Mouse (Mus musculus) embryonic facial prominence, embryonic 14.5 days (tissue): ENCODE data around the gene Ahdc1. TPM values are rescaled to one million over a fixed set of nuclear protein-coding genes. Genes with fewer than 3 reads are reported as not detected.
A peak's percentile ranks its signal among the peaks of the same experiment; 100 is the strongest.

ENCODE experiments used
- ATAC-seq: fragments of 200-750 bp; cut with Nextera tagmentation; 2 replicates; pipeline ENCODE4 v1.8.0; 2017; ENCODE audit warnings: low read depth, moderate number of reproducible peaks, moderate TSS enrichment
- DNase-seq: peaks from one replicate; pipeline ENCODE4 v3.0.0-alpha.2; 2015; ENCODE audit warnings: low spot score
- H3K27ac ChIP-seq: fragments of 300-500 bp; sonication (generic); replicated peaks from 2 replicates; pipeline ENCODE4 v1.5.1; 2014; ENCODE audit warnings: low read depth, mild to moderate bottlenecking, low read length, moderate library complexity
- H3K27me3 ChIP-seq: fragments of 300-500 bp; sonication (generic); replicated peaks from 2 replicates; pipeline ENCODE4 v1.6.1; 2014; ENCODE audit warnings: low read length; ENCODE audit not compliant: control insufficient read depth, insufficient read depth
- H3K36me3 ChIP-seq: fragments of 300-500 bp; sonication (generic); 2 replicates; pipeline ENCODE4 v1.6.1; 2014; ENCODE audit warnings: low read length, mixed read lengths; ENCODE audit not compliant: control insufficient read depth, insufficient read depth
- H3K4me1 ChIP-seq: fragments of 300-500 bp; sonication (generic); 2 replicates; pipeline ENCODE4 v1.6.1; 2014; ENCODE audit warnings: antibody characterized with exemption, low read length; ENCODE audit not compliant: control insufficient read depth, insufficient read depth
- H3K4me2 ChIP-seq: fragments of 300-500 bp; sonication (generic); 2 replicates; pipeline ENCODE4 v1.6.1; 2014; ENCODE audit warnings: low read depth, mild to moderate bottlenecking, low read length, moderate library complexity, mixed read lengths
- H3K4me3 ChIP-seq: fragments of 300-500 bp; sonication (generic); 2 replicates; pipeline ENCODE4 v1.5.1; 2014; ENCODE audit warnings: low read depth, mild to moderate bottlenecking, low read length
- H3K9ac ChIP-seq: fragments of 300-500 bp; sonication (generic); 2 replicates; pipeline ENCODE4 v1.6.1; 2014; ENCODE audit warnings: low read depth, mild to moderate bottlenecking, low read length, moderate library complexity, mixed read lengths
- H3K9me3 ChIP-seq: fragments of 300-500 bp; sonication (generic); 2 replicates; pipeline ENCODE4 v1.6.1; 2016; ENCODE audit warnings: low read length; ENCODE audit not compliant: control insufficient read depth
- WGBS: fragments of 180-500 bp; shearing (Covaris S2); extraction: QIAGEN DNeasy Blood & Tissue Kit; methylation state at CpG from one replicate; pipeline ENCODE4 v1.1.7; 2014; 5-methylcytosine and 5-hydroxymethylcytosine counted together
- polyA plus RNA-seq: library from polyadenylated mRNA; unstranded; fragments of >200 nt; fragmentation: Nextera tagmentation; extraction: Ambion mirVana; gene quantifications from 2 replicates; pipeline ENCODE4 v1.2.1, GENCODE M21; 2014

Gene Ahdc1
- polyA plus RNA-seq, 1 experiment from 2014 or later = 11.7 TPM

GRCm38 (mm10) chr4:133035446-133035845 lies 24.4 kb downstream of the Ahdc1 start:
- Histone ChIP-seq H3K4me1 (peaks cover 13% of the 10 kb centered on the region), H3K9ac (no peak overlapping the region), H3K4me3 (no peak overlapping the region), H3K27ac (no peak overlapping the region), H3K27me3 (no peaks in the 10 kb centered on the region), H3K36me3 (0 out of 2 replicates have a peak, but pooled peaks cover 15% of the 10 kb centered on the region), H3K4me2 (no peak overlapping the region), H3K9me3 (no peaks in the 10 kb centered on the region)
- WGBS = 69% methylated on average over 1 of the region's 1 CpGs
- DNase-seq (no peak), ATAC-seq (no peak)

GRCm38 (mm10) chr4:133035946-133036345 lies 24.9 kb downstream of the Ahdc1 start:
- DNase-seq = no peak
- Histone ChIP-seq H3K9ac (no peak overlapping the region), H3K9me3 (no peaks in the 10 kb centered on the region), H3K4me3 (no peak overlapping the region), H3K27me3 (no peaks in the 10 kb centered on the region), H3K4me1 (peaks cover 18% of the 10 kb centered on the region), H3K27ac (no peak overlapping the region), H3K36me3 (0 out of 2 replicates have a peak, but pooled peaks cover 15% of the 10 kb centered on the region), H3K4me2 (no peak overlapping the region)
- WGBS = 73% methylated on average over 3 of the region's 3 CpGs
- ATAC-seq = no peak

GRCm38 (mm10) chr4:133037293-133037692 lies 26.2 kb downstream of the Ahdc1 start:
- Histone ChIP-seq H3K9me3 (no peaks in the 10 kb centered on the region), H3K9ac (no peak overlapping the region), H3K4me2 (peak overlapping the region; percentile 99; the same call in 1 of the 2 replicates), H3K27ac (0 out of 2 replicates have a peak overlapping the region, but pooled peaks have one; percentile 33), H3K27me3 (no peaks in the 10 kb centered on the region), H3K4me1 (peaks cover 32% of the 10 kb centered on the region), H3K4me3 (peak overlapping the region; percentile 6; the same call in 1 of the 2 replicates), H3K36me3 (0 out of 2 replicates have a peak, but pooled peaks cover 8% of the 10 kb centered on the region)
- WGBS = 49% methylated on average over 9 of the region's 9 CpGs
- DNase-seq = no peak
- no peak for ATAC-seq

GRCm38 (mm10) chr4:133037798-133038197 lies 26.7 kb downstream of the Ahdc1 start:
- H3K4me2 ChIP-seq = peak overlapping the region; percentile 99
- no peaks in the 10 kb centered on the region for H3K9me3 ChIP-seq
- H3K4me1 ChIP-seq = peaks cover 37% of the 10 kb centered on the region
- no peaks in the 10 kb centered on the region for H3K27me3 ChIP-seq
- H3K9ac ChIP-seq = peak overlapping the region; percentile 80; the same call in 1 of the 2 replicates
- H3K36me3 ChIP-seq = 0 out of 2 replicates have a peak, but pooled peaks cover 8% of the 10 kb centered on the region
- 0 out of 2 replicates have a peak overlapping the region, but pooled peaks have one; percentile 90 for H3K27ac ChIP-seq
- DNase-seq (no peak), ATAC-seq (no peak)
- WGBS = 24% methylated on average over 6 of the region's 6 CpGs
- H3K4me3 ChIP-seq = peak overlapping the region; percentile 67

- H3K27me3 ChIP-seq = no peaks in the 10 kb centered on the region
- H3K36me3 ChIP-seq = 0 out of 2 replicates have a peak, but pooled peaks cover 8% of the 10 kb centered on the region
- WGBS = under 1% methylated on average over 18 of the region's 76 CpGs
- peak overlapping the region; percentile 80 for H3K9ac ChIP-seq
- H3K9me3 ChIP-seq = no peaks in the 10 kb centered on the region
- H3K27ac ChIP-seq = peak overlapping the region; percentile 90
- ATAC-seq (peak; percentile 64), DNase-seq (peak; percentile 84)
- peak overlapping the region; percentile 99 for H3K4me2 ChIP-seq
- H3K4me1 ChIP-seq = peaks cover 45% of the 10 kb centered on the region
- peak overlapping the region; percentile 67 for H3K4me3 ChIP-seq
Measured at GRCm38 (mm10) chr4:133038521-133039115, 27.6 kb downstream of the Ahdc1 start.

GRCm38 (mm10) chr4:133039116-133039819 lies 28.2 kb downstream of the Ahdc1 start:
- Histone ChIP-seq H3K9ac (peak overlapping the region; percentile 80), H3K4me1 (peaks cover 52% of the 10 kb centered on the region), H3K27ac (peak overlapping the region; percentile 90), H3K36me3 (0 out of 2 replicates have a peak, but pooled peaks cover 7% of the 10 kb centered on the region), H3K9me3 (no peaks in the 10 kb centered on the region), H3K27me3 (no peaks in the 10 kb centered on the region), H3K4me3 (peak overlapping the region; percentile 67), H3K4me2 (peak overlapping the region; percentile 99)
- DNase-seq (no peak), ATAC-seq (peak; percentile 7; the same call in 1 of the 2 replicates)
- 3% methylated on average over 13 of the region's 77 CpGs for WGBS

GRCm38 (mm10) chr4:133039832-133040231 lies 28.8 kb downstream of the Ahdc1 start:
- Histone ChIP-seq H3K9me3 (no peaks in the 10 kb centered on the region), H3K36me3 (0 out of 2 replicates have a peak, but pooled peaks cover 4% of the 10 kb centered on the region), H3K4me3 (peak overlapping the region; percentile 67), H3K4me1 (peaks cover 57% of the 10 kb centered on the region), H3K27me3 (no peaks in the 10 kb centered on the region), H3K9ac (peak overlapping the region; percentile 80), H3K27ac (peak overlapping the region; percentile 90), H3K4me2 (peak overlapping the region; percentile 99)
- ATAC-seq (no peak), DNase-seq (no peak)
- 10% methylated on average over 18 of the region's 18 CpGs for WGBS

- Histone ChIP-seq H3K4me2 (peak overlapping the region; percentile 99), H3K4me1 (peaks cover 63% of the 10 kb centered on the region), H3K27me3 (no peaks in the 10 kb centered on the region), H3K4me3 (peak overlapping the region; percentile 67), H3K9me3 (no peaks in the 10 kb centered on the region), H3K9ac (peak overlapping the region; percentile 80), H3K27ac (peak overlapping the region; percentile 34; the same call in 1 of the 2 replicates), H3K36me3 (0 out of 2 replicates have a peak, but pooled peaks cover 4% of the 10 kb centered on the region)
- no peak for ATAC-seq
- 39% methylated on average over 14 of the region's 14 CpGs for WGBS
- no peak for DNase-seq
Measured at GRCm38 (mm10) chr4:133040241-133040904, 29.3 kb downstream of the Ahdc1 start.
